Mouse (Mus musculus) erythroblast, embryonic 14.5 days (primary cell): ENCODE measurements around the gene Sgsm1. TPM values are rescaled to one million over a fixed set of nuclear protein-coding genes. Genes with fewer than 3 reads are reported as not detected.

ENCODE experiments used
- H3K27me3 ChIP-seq: 2 replicates; pipeline ENCODE4 v1.6.1; 2012; ENCODE audit warnings: inconsistent platforms; ENCODE audit not compliant: control insufficient read depth
- H3K36me3 ChIP-seq: 2 replicates; pipeline ENCODE4 v1.6.1; 2012; ENCODE audit warnings: mild to moderate bottlenecking, inconsistent platforms; ENCODE audit not compliant: control insufficient read depth
- H3K4me1 ChIP-seq: 2 replicates; pipeline ENCODE4 v1.6.1; 2012; ENCODE audit warnings: inconsistent platforms; ENCODE audit not compliant: control insufficient read depth
- H3K4me3 ChIP-seq: replicated peaks from 2 replicates; pipeline ENCODE3; 2012; ENCODE audit warnings: moderate library complexity, mild to moderate bottlenecking, inconsistent platforms
- H3K9me3 ChIP-seq: 2 replicates; pipeline ENCODE4 v1.6.1; 2012; ENCODE audit warnings: low read length, inconsistent platforms, mixed read lengths; ENCODE audit not compliant: control insufficient read depth
- GATA1 ChIP-seq: IDR thresholded peaks from 2 replicates; pipeline ENCODE4 v1.6.1; 2012; ENCODE audit warnings: low read length, inconsistent platforms, mixed read lengths
- TAL1 ChIP-seq: IDR thresholded peaks from 3 replicates; pipeline ENCODE4 v1.6.1; 2012; ENCODE audit warnings: low read length, inconsistent platforms, mixed read lengths
- polyA plus RNA-seq: library from polyadenylated mRNA; stranded (reverse); fragments of >175 nt; gene quantifications from 2 replicates; pipeline ENCODE4 v1.2.3, GENCODE M21; 2012

Sgsm1 gene
- polyA plus RNA-seq, 1 experiment, result not detected

DNA sequence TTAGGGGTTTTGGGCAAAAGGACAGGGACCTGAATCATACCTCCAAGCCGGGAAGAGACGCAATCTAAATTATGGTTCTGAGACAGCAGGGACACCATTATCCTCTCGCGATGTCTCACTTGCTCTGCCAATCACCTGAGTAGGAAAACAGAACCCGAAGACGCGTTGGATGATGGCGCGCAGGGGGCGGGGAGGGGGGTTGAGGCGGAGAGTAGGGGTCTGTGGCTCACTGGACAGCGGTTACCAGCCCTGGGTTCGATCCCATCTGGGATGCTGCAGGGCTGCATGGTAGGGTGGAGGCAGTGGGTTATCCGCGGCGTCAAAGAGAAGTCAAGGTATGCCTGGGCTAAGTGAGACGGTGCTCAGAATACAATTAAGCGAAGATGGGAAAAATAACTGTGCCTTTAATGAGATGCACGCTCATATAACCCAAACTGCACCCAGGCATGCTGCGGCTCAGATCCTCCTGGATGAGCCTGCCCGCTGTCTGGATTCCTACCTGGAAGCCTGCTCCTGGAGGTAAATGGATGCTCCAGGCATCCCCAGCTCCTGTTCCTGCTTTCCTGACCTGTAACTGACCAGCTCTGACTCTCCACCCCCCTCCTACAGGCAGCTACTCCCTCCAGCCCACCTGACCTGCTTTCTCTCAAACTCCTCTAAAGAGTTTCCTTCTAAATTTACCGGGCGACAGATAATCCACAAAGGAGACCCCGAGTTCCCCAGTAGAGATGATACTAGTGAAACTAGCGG, 84.7 kb downstream of the Sgsm1 start:
- H3K4me1 ChIP-seq, result peaks cover 3% of the 10 kb centered on the region
- peaks cover 4% of the 10 kb centered on the region for H3K9me3 ChIP-seq
- H3K36me3 ChIP-seq, result no peaks in the 10 kb centered on the region
- H3K4me3 ChIP-seq, result no peak overlapping the region
- H3K27me3 ChIP-seq, result peaks cover 10% of the 10 kb centered on the region
- TF ChIP-seq TAL1 (no peak), GATA1 (no peak)

DNA sequence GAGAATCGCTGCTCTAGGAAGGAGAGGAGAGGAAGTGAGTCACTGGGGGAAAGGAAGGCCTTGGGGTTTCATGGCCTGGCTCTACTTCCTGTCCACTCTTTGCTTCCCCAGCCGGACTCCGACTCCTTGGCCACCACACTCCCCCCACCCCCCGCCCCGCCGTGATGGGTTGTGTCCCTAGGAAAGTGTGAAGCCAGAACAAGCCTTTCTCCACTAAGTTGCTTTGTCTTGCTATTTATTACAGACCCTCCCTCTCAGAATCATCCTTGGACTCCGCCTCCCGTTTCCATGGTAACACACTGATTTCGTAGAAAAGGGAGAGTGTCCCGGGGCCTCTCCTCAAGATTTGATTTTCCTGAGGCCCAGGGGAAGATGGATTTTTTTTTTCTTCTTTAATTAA, 85.3 kb downstream of the Sgsm1 start:
- Histone ChIP-seq H3K4me1 (peaks cover 9% of the 10 kb centered on the region), H3K27me3 (peaks cover 16% of the 10 kb centered on the region), H3K9me3 (peaks cover 4% of the 10 kb centered on the region), H3K4me3 (no peak overlapping the region), H3K36me3 (no peaks in the 10 kb centered on the region)
- no peak for TF ChIP-seq GATA1
- no peak for TF ChIP-seq TAL1

DNA sequence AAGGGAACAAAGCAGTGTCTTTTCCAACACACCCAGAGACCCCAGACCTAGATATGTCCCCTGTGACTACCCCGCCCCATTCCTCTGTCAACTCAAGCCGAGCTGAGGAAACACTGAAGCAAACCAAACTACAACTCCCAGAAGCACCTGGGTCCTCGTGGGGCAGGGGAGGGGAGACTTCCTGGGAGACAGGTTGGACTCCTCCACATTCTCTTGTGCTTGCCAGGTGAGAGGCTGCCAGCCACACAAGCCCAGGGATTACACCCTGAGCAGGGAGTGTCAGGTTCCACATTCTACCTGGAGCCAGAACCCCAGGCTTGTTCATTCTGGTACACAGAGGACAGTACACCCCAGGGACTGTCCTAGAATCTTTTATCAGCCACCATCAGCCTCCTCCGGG, 86.7 kb downstream of the Sgsm1 start:
- H3K36me3 ChIP-seq, result no peaks in the 10 kb centered on the region
- peaks cover 4% of the 10 kb centered on the region for H3K9me3 ChIP-seq
- peaks cover 9% of the 10 kb centered on the region for H3K4me1 ChIP-seq
- no peak overlapping the region for H3K4me3 ChIP-seq
- TF ChIP-seq TAL1, result no peak
- TF ChIP-seq GATA1, result no peak
- peaks cover 19% of the 10 kb centered on the region for H3K27me3 ChIP-seq

DNA sequence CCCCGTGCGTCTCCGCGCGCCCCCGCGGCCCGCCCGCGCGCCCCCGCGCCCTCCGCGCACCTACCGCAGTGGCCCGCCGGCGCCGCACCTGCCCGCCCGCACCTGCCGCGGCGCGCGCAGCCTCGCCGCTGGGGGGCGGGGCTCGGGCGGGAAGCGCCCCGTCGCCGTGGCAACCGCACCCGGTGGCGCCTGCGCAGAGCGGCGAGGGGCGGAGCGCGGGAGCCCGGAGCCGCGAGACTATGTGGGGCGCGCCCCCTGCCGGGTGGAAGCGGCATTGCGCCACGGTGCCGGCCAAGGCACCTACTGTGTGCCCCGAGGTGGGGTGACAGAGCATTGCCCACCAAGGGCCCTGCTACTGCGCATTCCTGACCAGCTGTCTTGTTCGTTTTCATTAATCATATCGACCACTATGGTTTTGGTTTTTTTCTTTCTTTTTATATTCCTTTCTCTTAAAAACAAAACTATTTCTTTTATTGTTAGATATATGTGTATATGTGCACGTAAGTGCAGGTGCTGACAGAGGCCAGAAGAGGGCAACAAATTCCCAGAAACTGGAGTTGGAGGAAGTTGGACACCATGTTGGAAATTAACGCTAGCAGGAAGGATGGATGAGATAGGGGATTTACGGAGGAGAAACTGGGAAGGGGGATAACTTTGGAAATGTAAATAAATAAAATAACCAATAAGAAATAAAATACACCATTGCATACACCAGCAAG, 89.3 kb downstream of the Sgsm1 start, which contains the start of gene 2900026A02Rik:
Gene 2900026A02Rik, minus strand, starts transcription at position 90 of the 719 bp plus-strand sequence.
- Histone ChIP-seq H3K4me3 (peak within 1 kb of the TSS; percentile 57), H3K36me3 (no peaks in the 10 kb centered on the region), H3K27me3 (peaks cover 19% of the 10 kb centered on the region), H3K9me3 (peaks cover 4% of the 10 kb centered on the region), H3K4me1 (peaks cover 9% of the 10 kb centered on the region)
- TF ChIP-seq GATA1 (no peak), TAL1 (no peak)

DNA sequence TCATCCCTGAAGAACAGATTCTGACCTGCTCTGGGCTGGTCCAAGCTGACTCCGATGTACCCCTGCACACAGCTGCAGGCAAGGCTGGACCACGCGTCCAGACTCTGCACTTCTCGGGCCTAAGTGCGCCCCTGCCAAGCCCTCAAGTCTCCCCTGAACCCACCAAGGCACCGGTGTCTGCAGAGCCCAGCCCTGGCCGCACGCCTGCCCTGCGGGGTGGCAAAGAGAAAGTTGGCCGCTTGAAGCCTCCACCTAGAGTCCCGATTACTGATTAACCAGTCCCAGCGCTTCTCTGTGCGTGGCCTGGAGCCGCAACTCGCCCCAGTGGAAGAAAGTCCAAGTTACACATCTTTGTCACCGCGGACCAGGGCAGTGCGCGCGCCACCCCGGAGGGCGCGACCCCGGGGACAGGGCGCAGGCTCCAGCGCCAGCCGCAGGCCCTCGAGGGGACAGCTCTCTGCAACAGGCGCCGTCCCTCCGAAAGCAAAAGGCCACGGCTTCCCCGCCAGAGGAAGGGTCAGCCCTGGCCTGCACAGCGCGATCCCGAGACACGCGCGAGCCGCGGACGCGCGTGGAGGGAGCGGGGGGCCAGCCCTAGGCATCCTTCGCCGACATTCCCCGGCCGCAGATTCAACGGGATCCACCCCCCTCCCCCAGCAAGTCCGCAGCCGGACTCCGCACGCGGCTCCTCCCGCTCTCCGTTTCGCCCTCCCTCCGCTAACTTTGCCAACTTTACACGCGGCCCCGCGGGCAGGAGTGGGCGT, 90.0 kb downstream of the Sgsm1 start:
- Histone ChIP-seq H3K36me3 (no peaks in the 10 kb centered on the region), H3K27me3 (peaks cover 14% of the 10 kb centered on the region), H3K9me3 (peaks cover 4% of the 10 kb centered on the region), H3K4me3 (peak overlapping the region; percentile 57), H3K4me1 (peaks cover 9% of the 10 kb centered on the region)
- TF ChIP-seq TAL1 (no peak), GATA1 (no peak)

DNA sequence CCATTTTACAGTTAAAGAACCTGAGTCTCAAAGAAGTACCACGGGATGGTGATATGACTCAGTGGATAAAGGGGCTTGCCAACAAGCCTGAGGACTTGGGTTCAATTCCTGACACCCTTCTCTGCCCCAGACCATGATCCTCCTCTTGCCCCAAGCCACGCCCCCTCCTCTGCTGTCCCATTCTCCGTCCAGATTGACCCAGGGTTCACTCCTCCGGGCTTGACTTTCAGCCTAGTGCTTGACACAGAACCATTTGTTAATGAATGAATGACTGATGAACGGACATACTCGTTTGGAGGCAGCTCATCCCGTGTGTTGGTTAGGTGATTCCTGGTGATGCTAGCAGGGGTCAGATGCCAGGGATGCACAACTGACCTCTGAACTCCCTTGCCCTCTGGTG, 90.7 kb downstream of the Sgsm1 start:
- H3K9me3 ChIP-seq, result peaks cover 4% of the 10 kb centered on the region
- peaks cover 14% of the 10 kb centered on the region for H3K27me3 ChIP-seq
- peaks cover 9% of the 10 kb centered on the region for H3K4me1 ChIP-seq
- no peak overlapping the region for H3K4me3 ChIP-seq
- H3K36me3 ChIP-seq, result no peaks in the 10 kb centered on the region
- TF ChIP-seq TAL1, result no peak
- TF ChIP-seq GATA1, result no peak

DNA sequence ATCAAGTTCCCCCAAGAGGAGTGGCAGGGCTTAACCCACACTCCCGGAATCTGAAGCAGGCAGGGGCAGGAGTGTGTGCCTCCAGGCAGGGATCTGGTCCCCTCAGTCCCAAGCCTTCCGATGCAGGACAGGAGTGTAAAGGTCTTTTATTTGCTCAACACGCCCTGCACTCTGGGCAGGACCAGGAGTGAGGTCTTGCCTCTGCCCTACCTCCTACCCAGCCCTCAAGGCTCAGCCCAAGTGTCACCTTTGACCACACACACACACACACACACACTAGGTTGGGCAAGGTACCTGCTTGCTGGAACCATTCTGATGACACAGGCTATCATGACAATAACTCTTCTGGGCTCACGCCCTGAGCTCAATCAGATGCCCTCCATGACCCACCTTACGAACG, 91.1 kb downstream of the Sgsm1 start:
- Histone ChIP-seq H3K9me3 (peaks cover 4% of the 10 kb centered on the region), H3K27me3 (peaks cover 14% of the 10 kb centered on the region), H3K36me3 (no peaks in the 10 kb centered on the region), H3K4me3 (no peak overlapping the region), H3K4me1 (peaks cover 9% of the 10 kb centered on the region)
- TF ChIP-seq GATA1 (no peak), TAL1 (no peak)

DNA sequence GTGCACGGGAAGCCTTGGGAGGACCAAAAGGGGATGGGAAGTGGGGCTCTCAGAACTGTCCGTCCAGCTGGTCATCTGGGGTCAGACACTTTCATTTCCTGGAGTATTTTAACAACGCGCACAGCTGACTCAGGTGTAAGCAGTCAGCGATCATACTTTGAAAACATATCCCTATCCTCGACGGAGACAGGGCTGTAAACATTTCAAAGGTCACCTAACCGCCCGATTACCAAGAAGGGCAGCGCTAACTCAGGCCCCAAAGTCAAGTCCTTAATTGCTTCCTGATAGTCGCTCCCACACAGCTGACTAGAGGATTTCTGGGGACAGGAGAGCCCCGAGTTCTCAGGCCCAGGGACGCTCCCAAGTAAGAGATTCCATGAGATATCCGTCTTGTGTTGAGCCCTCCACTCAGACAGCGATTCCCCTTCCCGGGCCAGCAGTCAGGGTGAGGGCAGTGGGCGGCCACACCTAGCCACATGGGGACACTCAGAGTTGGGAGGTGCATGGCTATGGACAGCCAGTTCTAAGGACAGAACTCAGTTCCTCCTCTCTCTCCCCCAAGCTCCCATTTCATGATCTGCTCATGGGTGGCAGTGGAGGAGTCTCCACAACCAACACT, 91.9 kb downstream of the Sgsm1 start:
- Histone ChIP-seq H3K4me1 (peaks cover 9% of the 10 kb centered on the region), H3K4me3 (no peak overlapping the region), H3K9me3 (peaks cover 4% of the 10 kb centered on the region), H3K36me3 (no peaks in the 10 kb centered on the region), H3K27me3 (peaks cover 14% of the 10 kb centered on the region)
- no peak for TF ChIP-seq TAL1
- TF ChIP-seq GATA1, result no peak

DNA sequence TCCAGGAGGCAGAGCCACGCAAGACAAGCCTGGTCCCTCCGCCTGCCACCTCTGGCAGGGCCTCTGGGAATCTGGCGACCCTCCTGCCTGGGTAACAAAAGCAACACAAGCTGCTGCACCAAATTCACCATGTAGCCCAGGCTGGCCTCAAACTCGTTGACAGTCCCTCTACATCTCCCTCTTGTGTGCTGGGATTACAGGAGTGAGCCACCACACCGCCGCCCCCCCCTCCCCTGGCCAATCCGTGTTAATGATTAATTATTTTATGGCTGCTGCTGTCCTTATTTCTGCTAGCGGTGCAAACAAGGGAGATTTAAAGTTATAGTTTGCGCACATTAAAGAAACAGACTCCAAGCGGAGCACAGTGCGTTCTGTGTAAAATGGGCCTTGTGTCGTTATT, 93.5 kb downstream of the Sgsm1 start:
- H3K4me3 ChIP-seq, result no peak overlapping the region
- H3K9me3 ChIP-seq, result peaks cover 4% of the 10 kb centered on the region
- TF ChIP-seq TAL1, result no peak
- peaks cover 9% of the 10 kb centered on the region for H3K4me1 ChIP-seq
- H3K27me3 ChIP-seq, result peaks cover 14% of the 10 kb centered on the region
- H3K36me3 ChIP-seq, result no peaks in the 10 kb centered on the region
